Mouse (Mus musculus): Measurements from ENCODE around the gene Flrt1. TPM values are rescaled to one million over a fixed set of nuclear protein-coding genes. Genes with fewer than 3 reads are reported as not detected.
A peak's percentile ranks its signal among the peaks of the same experiment; 100 is the strongest.
"Not testable (repeated sequence)": the region's sequence is repeated elsewhere in the genome, so short reads cannot be mapped to it uniquely, and the experiment has no call there.

Flrt1 gene
- polyA plus RNA-seq, 1 experiment from 2014 or later: 7.7 TPM

DNA sequence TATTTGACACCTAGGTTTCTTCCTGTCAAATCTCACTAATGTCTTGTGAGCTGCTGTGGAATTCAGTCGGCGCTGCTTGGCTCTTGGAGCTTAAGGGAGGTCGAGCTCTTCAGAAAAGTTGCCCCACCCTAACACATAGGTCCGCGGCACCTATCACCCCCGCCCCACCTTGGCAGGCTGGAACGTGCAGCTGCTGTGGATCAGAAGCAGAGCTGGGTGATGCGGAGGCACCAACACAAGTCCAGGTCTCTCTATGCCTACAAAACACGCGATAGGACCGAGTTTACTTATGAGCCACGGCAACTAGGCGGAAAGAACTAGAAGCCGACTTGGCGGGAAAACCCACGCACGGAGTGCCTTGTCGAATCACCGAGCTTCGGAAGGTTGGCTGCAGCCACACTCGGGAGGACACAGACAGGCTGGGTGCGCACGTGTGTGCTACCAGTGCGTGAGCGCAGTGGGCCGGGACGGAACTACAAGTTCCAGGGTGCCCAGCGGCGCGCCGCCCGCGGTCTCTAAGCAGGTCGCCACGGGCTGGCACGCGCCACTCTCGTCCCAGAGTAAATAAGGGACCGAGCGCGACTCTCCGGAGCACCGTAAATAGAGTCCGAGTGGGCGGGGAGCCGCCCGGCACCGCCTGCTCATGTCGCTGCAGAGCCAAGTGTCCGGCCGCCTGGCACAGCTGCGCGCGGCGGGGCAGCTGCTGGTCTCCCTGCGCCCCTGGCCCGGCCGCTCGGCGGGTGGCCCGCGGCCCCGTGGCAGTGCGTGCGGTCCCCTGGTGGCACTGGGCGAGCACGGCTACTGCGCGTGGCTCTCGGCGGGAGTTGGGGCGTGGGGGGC lies 49.1 kb downstream of the Flrt1 start, which contains the start of gene Macrod1:
Gene Macrod1, plus strand, starts transcription at position 563 of the 840 bp plus-strand sequence.
- Histone ChIP-seq H3K9me3 (ENCODE audit: control insufficient read depth, low read length) (no peaks in the 10 kb centered on the region), H3K4me2 (ENCODE audit: low read depth, low read length, severe bottlenecking) (peak within 1 kb of the TSS; percentile 99), H3K9ac (ENCODE audit: low read length) (peak within 1 kb of the TSS; percentile 47), H3K36me3 (ENCODE audit: control insufficient read depth, insufficient read depth, low read length) (no peaks in the 10 kb centered on the region), H3K4me1 (replicated peaks; ENCODE audit: control insufficient read depth, insufficient read depth, low read length) (peaks cover 19% of the 10 kb centered on the region), H3K27ac (ENCODE audit: low read depth, low read length) (no peak within 1 kb of the TSS), H3K27me3 (ENCODE audit: control insufficient read depth, insufficient read depth, low read length) (peaks cover 6% of the 10 kb centered on the region; the same call in 1 of the 2 replicates), H3K4me3 (ENCODE audit: low read depth, low read length) (peak within 1 kb of the TSS; percentile 59)
- DNase-seq (ENCODE audit: low spot score): peak; percentile 87
- 2% methylated on average over 72 of the region's 72 CpGs for WGBS
- ATAC-seq (replicated peaks; ENCODE audit: low FRiP score): peak; percentile 85

DNA sequence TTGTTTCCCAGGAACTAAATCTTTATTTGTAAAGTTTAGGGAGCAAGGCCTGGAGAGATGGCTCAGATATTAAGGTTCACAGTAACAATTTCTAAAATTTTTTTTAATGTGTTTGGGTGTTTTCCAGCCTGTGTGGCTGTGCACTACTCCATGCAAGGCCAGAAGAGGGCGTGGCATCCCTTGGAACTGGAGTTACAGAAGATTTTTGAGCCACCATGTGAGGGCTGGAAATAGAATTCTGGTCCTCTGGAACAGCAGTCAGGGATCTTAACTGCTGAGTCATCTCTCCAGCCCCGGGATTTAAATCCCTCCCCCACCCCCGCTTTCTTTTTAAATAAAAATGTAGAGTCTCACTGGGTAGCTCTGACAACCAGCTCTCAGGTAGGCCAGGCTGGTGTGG lies 50.4 kb downstream of the Flrt1 start:
- 44% methylated on average over 3 of the region's 3 CpGs for WGBS
- Histone ChIP-seq H3K9me3 (ENCODE audit: control insufficient read depth, low read length) (no peaks in the 10 kb centered on the region), H3K27ac (ENCODE audit: low read depth, low read length) (no peak overlapping the region), H3K27me3 (ENCODE audit: control insufficient read depth, insufficient read depth, low read length) (peaks cover 6% of the 10 kb centered on the region; the same call in 1 of the 2 replicates), H3K4me1 (replicated peaks; ENCODE audit: control insufficient read depth, insufficient read depth, low read length) (peaks cover 19% of the 10 kb centered on the region), H3K36me3 (ENCODE audit: control insufficient read depth, insufficient read depth, low read length) (no peaks in the 10 kb centered on the region), H3K9ac (ENCODE audit: low read length) (no peak overlapping the region), H3K4me3 (ENCODE audit: low read depth, low read length) (no peak overlapping the region), H3K4me2 (ENCODE audit: low read depth, low read length, severe bottlenecking) (no peak overlapping the region)
- DNase-seq (ENCODE audit: low spot score): no peak
- no peak for ATAC-seq (replicated peaks; ENCODE audit: low FRiP score)

GRCm38 (mm10) chr19:7054772-7055171 lies 50.8 kb downstream of the Flrt1 start:
- WGBS: 74% methylated on average over 10 of the region's 10 CpGs
- DNase-seq (ENCODE audit: low spot score): no peak

DNA sequence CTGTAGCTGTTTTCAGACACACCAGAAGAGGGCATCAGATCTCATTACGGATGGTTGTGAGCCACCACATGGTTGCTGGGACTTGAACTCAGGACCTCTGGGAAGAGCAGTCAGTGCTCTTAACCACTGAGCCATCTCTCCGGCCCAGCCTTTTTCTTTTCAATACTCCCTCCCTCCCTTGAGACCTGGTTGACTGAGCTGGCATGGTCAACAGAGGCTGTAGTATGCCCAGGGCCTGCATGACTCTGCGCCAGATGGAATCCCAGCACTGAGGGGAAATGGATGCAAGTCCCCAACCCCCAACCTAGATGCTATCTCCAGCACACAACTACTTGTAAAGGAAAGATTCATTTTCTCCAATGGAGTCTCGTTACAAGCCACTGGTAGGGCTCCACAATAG lies 52.1 kb downstream of the Flrt1 start:
- H3K4me2 ChIP-seq (ENCODE audit: low read depth, low read length, severe bottlenecking); ATAC-seq (replicated peaks; ENCODE audit: low FRiP score); H3K4me3 ChIP-seq (ENCODE audit: low read depth, low read length); H3K9me3 ChIP-seq (ENCODE audit: control insufficient read depth, low read length); H3K36me3 ChIP-seq (ENCODE audit: control insufficient read depth, insufficient read depth, low read length); H3K9ac ChIP-seq (ENCODE audit: low read length); H3K27ac ChIP-seq (ENCODE audit: low read depth, low read length); DNase-seq (ENCODE audit: low spot score); H3K27me3 ChIP-seq (ENCODE audit: control insufficient read depth, insufficient read depth, low read length): not testable (repeated sequence)
- WGBS: 82% methylated on average over 4 of the region's 4 CpGs
- H3K4me1 ChIP-seq (replicated peaks; ENCODE audit: control insufficient read depth, insufficient read depth, low read length): peaks cover 17% of the 10 kb centered on the region

More at GRCm38 (mm10) chr19:7054772-7055171, 50.8 kb downstream of the Flrt1 start:
- Histone ChIP-seq H3K4me3 (ENCODE audit: low read depth, low read length) (no peak overlapping the region), H3K27me3 (ENCODE audit: control insufficient read depth, insufficient read depth, low read length) (peaks cover 5% of the 10 kb centered on the region; the same call in 1 of the 2 replicates), H3K27ac (ENCODE audit: low read depth, low read length) (no peak overlapping the region), H3K9ac (ENCODE audit: low read length) (no peak overlapping the region), H3K36me3 (ENCODE audit: control insufficient read depth, insufficient read depth, low read length) (no peaks in the 10 kb centered on the region), H3K4me2 (ENCODE audit: low read depth, low read length, severe bottlenecking) (no peak overlapping the region), H3K4me1 (replicated peaks; ENCODE audit: control insufficient read depth, insufficient read depth, low read length) (peaks cover 19% of the 10 kb centered on the region), H3K9me3 (ENCODE audit: control insufficient read depth, low read length) (no peaks in the 10 kb centered on the region)
- ATAC-seq (replicated peaks; ENCODE audit: low FRiP score): no peak

GRCm38 (mm10) chr19:7044706-7045105 lies 60.8 kb downstream of the Flrt1 start:
- no peaks in the 10 kb centered on the region for H3K36me3 ChIP-seq (ENCODE audit: control insufficient read depth, insufficient read depth, low read length)
- 31% methylated on average over 4 of the region's 4 CpGs for WGBS
- H3K4me2 ChIP-seq (ENCODE audit: low read depth, low read length, severe bottlenecking): no peak overlapping the region
- no peak overlapping the region for H3K9ac ChIP-seq (ENCODE audit: low read length)
- no peaks in the 10 kb centered on the region for H3K9me3 ChIP-seq (ENCODE audit: control insufficient read depth, low read length)
- no peak overlapping the region for H3K4me3 ChIP-seq (ENCODE audit: low read depth, low read length)
- H3K27me3 ChIP-seq (ENCODE audit: control insufficient read depth, insufficient read depth, low read length): no peaks in the 10 kb centered on the region
- H3K27ac ChIP-seq (ENCODE audit: low read depth, low read length): no peak overlapping the region
- H3K4me1 ChIP-seq (replicated peaks; ENCODE audit: control insufficient read depth, insufficient read depth, low read length): no peaks in the 10 kb centered on the region
- ATAC-seq (replicated peaks; ENCODE audit: low FRiP score) (no peak), DNase-seq (ENCODE audit: low spot score) (no peak)

GRCm38 (mm10) chr19:7044279-7044678 lies 61.2 kb downstream of the Flrt1 start:
- Histone ChIP-seq H3K9me3 (ENCODE audit: control insufficient read depth, low read length) (no peaks in the 10 kb centered on the region), H3K4me3 (ENCODE audit: low read depth, low read length) (no peak overlapping the region), H3K9ac (ENCODE audit: low read length) (no peak overlapping the region), H3K4me1 (replicated peaks; ENCODE audit: control insufficient read depth, insufficient read depth, low read length) (no peaks in the 10 kb centered on the region), H3K36me3 (ENCODE audit: control insufficient read depth, insufficient read depth, low read length) (no peaks in the 10 kb centered on the region), H3K4me2 (ENCODE audit: low read depth, low read length, severe bottlenecking) (no peak overlapping the region), H3K27ac (ENCODE audit: low read depth, low read length) (no peak overlapping the region), H3K27me3 (ENCODE audit: control insufficient read depth, insufficient read depth, low read length) (no peaks in the 10 kb centered on the region)
- DNase-seq (ENCODE audit: low spot score) (no peak), ATAC-seq (replicated peaks; ENCODE audit: low FRiP score) (no peak)
- WGBS: 77% methylated on average over 4 of the region's 4 CpGs

Other genes starting within 250 kb of the Flrt1 start
- gene Ccdc88b, start 247.5 kb downstream of the Flrt1 start, polyA plus RNA-seq (2014; fragmentation: Nextera tagmentation; extraction: Ambion mirVana): 0.56 and 0.80 TPM in 2 replicates
- gene Trmt112, start 196.0 kb downstream of the Flrt1 start, polyA plus RNA-seq (2014; fragmentation: Nextera tagmentation; extraction: Ambion mirVana): 144 and 152 TPM in 2 replicates
- gene Prdx5, start 195.6 kb downstream of the Flrt1 start, polyA plus RNA-seq (2014; fragmentation: Nextera tagmentation; extraction: Ambion mirVana): 105 and 106 TPM in 2 replicates
- 5.4 TPM in 2 replicates for gene Esrra, start 183.9 kb downstream of the Flrt1 start, polyA plus RNA-seq (2014; fragmentation: Nextera tagmentation; extraction: Ambion mirVana)
- not detected in 2 replicates for gene Catsperz, start 180.3 kb downstream of the Flrt1 start, polyA plus RNA-seq (2014; fragmentation: Nextera tagmentation; extraction: Ambion mirVana)
- gene Kcnk4, start 171.2 kb downstream of the Flrt1 start, polyA plus RNA-seq (2014; fragmentation: Nextera tagmentation; extraction: Ambion mirVana): not detected in 2 replicates
- gene Bad, start 163.9 kb downstream of the Flrt1 start, polyA plus RNA-seq (2014; fragmentation: Nextera tagmentation; extraction: Ambion mirVana): 56.6 and 57.0 TPM in 2 replicates
- 32.7 and 34.3 TPM in 2 replicates for gene Gpr137, start 163.2 kb downstream of the Flrt1 start, polyA plus RNA-seq (2014; fragmentation: Nextera tagmentation; extraction: Ambion mirVana)
- 305 and 329 TPM in 2 replicates for gene Ppp1r14b, start 130.8 kb downstream of the Flrt1 start, polyA plus RNA-seq (2014; fragmentation: Nextera tagmentation; extraction: Ambion mirVana)
- 21.2 and 24.1 TPM in 2 replicates for gene Plcb3, start 129.3 kb downstream of the Flrt1 start, polyA plus RNA-seq (2014; fragmentation: Nextera tagmentation; extraction: Ambion mirVana)
- 65.4 and 80.7 TPM in 2 replicates for gene Fkbp2, start 125.2 kb downstream of the Flrt1 start, polyA plus RNA-seq (2014; fragmentation: Nextera tagmentation; extraction: Ambion mirVana)
- 29.5 and 32.7 TPM in 2 replicates for gene Vegfb, start 118.1 kb downstream of the Flrt1 start, polyA plus RNA-seq (2014; fragmentation: Nextera tagmentation; extraction: Ambion mirVana)
- 14.5 and 18.8 TPM in 2 replicates for gene Dnajc4, start 113.2 kb downstream of the Flrt1 start, polyA plus RNA-seq (2014; fragmentation: Nextera tagmentation; extraction: Ambion mirVana)
- 13.5 and 14.6 TPM in 2 replicates for gene Nudt22, start 109.6 kb downstream of the Flrt1 start, polyA plus RNA-seq (2014; fragmentation: Nextera tagmentation; extraction: Ambion mirVana)
- gene Trpt1, start 109.6 kb downstream of the Flrt1 start, polyA plus RNA-seq (2014; fragmentation: Nextera tagmentation; extraction: Ambion mirVana): 12.8 and 14.9 TPM in 2 replicates
- 8.0 and 8.5 TPM in 2 replicates for gene Fermt3, start 86.3 kb downstream of the Flrt1 start, polyA plus RNA-seq (2014; fragmentation: Nextera tagmentation; extraction: Ambion mirVana)
- gene Stip1, start 65.8 kb downstream of the Flrt1 start, polyA plus RNA-seq (2014; fragmentation: Nextera tagmentation; extraction: Ambion mirVana): 428 and 444 TPM in 2 replicates
- 3.6 and 4.0 TPM in 2 replicates for gene Macrod1, start 48.9 kb downstream of the Flrt1 start, polyA plus RNA-seq (2014; fragmentation: Nextera tagmentation; extraction: Ambion mirVana)
- gene Otub1, start 100.6 kb upstream of the Flrt1 start, polyA plus RNA-seq (2014; fragmentation: Nextera tagmentation; extraction: Ambion mirVana): 238 and 256 TPM in 2 replicates
- 678 and 706 TPM in 2 replicates for gene Cox8a, start 111.9 kb upstream of the Flrt1 start, polyA plus RNA-seq (2014; fragmentation: Nextera tagmentation; extraction: Ambion mirVana)
- gene Naa40, start 135.5 kb upstream of the Flrt1 start, polyA plus RNA-seq (2014; fragmentation: Nextera tagmentation; extraction: Ambion mirVana): 106 and 107 TPM in 2 replicates
- gene Rcor2, start 161.6 kb upstream of the Flrt1 start, polyA plus RNA-seq (2014; fragmentation: Nextera tagmentation; extraction: Ambion mirVana): 62.8 and 72.4 TPM in 2 replicates
- gene Mark2, start 236.1 kb upstream of the Flrt1 start, polyA plus RNA-seq (2014; fragmentation: Nextera tagmentation; extraction: Ambion mirVana): 61.2 and 62.0 TPM in 2 replicates

Measured in forebrain, embryonic 11.5 days (tissue).